Mouse (Mus musculus) kidney, embryonic 14.5 days (tissue): ENCODE data around the gene Rab11fip5. TPM values are rescaled to one million over a fixed set of nuclear protein-coding genes. Genes with fewer than 3 reads are reported as not detected.
A peak's percentile ranks its signal among the peaks of the same experiment; 100 is the strongest.

Experiments used
- ATAC-seq: fragments of 200-750 bp; cut with Nextera tagmentation; 2 replicates; pipeline ENCODE4 v1.8.0; 2017; ENCODE audit warnings: moderate number of reproducible peaks, mild to moderate bottlenecking, moderate TSS enrichment, moderate library complexity; ENCODE audit not compliant: low FRiP score, low TSS enrichment
- H3K27ac ChIP-seq: fragments of 300-500 bp; sonication (generic); 2 replicates; pipeline ENCODE4 v1.5.1; 2014; ENCODE audit warnings: low read depth, mild to moderate bottlenecking, low read length, moderate library complexity, mixed read lengths
- H3K27me3 ChIP-seq: fragments of 300-500 bp; sonication (generic); 2 replicates; pipeline ENCODE4 v1.6.1; 2014; ENCODE audit warnings: mild to moderate bottlenecking, low read length; ENCODE audit not compliant: control insufficient read depth, insufficient read depth
- H3K36me3 ChIP-seq: fragments of 300-500 bp; sonication (generic); 2 replicates; pipeline ENCODE4 v1.6.1; 2014; ENCODE audit warnings: low read length, mixed read lengths; ENCODE audit not compliant: control insufficient read depth, insufficient read depth
- H3K4me1 ChIP-seq: fragments of 300-500 bp; sonication (generic); 2 replicates; pipeline ENCODE4 v1.6.1; 2014; ENCODE audit warnings: low read length, mixed read lengths; ENCODE audit not compliant: control insufficient read depth, insufficient read depth
- H3K4me2 ChIP-seq: fragments of 300-500 bp; sonication (generic); replicated peaks from 2 replicates; pipeline ENCODE4 v1.6.1; 2014; ENCODE audit warnings: low read depth, mild to moderate bottlenecking, low read length
- H3K4me3 ChIP-seq: fragments of 300-500 bp; sonication (generic); 2 replicates; pipeline ENCODE4 v1.5.1; 2014; ENCODE audit warnings: mild to moderate bottlenecking, low read length
- H3K9ac ChIP-seq: fragments of 300-500 bp; sonication (generic); 2 replicates; pipeline ENCODE4 v1.6.1; 2014; ENCODE audit warnings: low read depth, mild to moderate bottlenecking, low read length, moderate library complexity
- H3K9me3 ChIP-seq: fragments of 300-500 bp; sonication (generic); 2 replicates; pipeline ENCODE4 v1.6.1; 2016; ENCODE audit warnings: low read length; ENCODE audit not compliant: control insufficient read depth
- WGBS: fragments of 180-500 bp; shearing (Covaris S2); extraction: QIAGEN DNeasy Blood & Tissue Kit; methylation state at CpG from one replicate; pipeline ENCODE4 v1.1.7; 2014; 5-methylcytosine and 5-hydroxymethylcytosine counted together
- polyA plus RNA-seq: library from polyadenylated mRNA; unstranded; fragments of >200 nt; fragmentation: Nextera tagmentation; extraction: Ambion mirVana; gene quantifications from 2 replicates; pipeline ENCODE4 v1.2.1, GENCODE M21; 2014

The Rab11fip5 gene
- polyA plus RNA-seq, 1 experiment from 2014 or later = 9.0 TPM

DNA sequence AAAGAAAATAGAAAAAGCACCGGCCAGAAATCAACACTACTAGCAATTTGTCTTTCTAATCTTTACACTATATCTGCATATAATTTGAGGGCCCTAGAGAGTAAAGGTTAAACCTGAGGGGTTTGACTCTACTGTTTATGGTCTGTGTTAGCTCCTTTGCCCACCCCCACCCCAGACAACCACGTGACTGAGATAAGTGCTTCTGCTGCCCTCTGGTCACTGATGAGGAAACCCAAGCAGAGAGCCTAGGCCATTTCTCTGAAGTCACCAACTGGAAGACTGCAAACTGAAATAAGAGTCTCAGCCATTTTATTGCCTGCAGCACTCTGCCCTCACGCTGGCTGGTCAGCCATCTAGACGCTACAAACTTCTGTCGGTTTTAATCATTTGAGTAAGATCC is 3.4 kb upstream of the Rab11fip5 start:
- Histone ChIP-seq H3K36me3 (no peaks in the 10 kb centered on the region), H3K4me2 (no peak overlapping the region), H3K9ac (no peak overlapping the region), H3K4me3 (no peak overlapping the region), H3K27me3 (no peaks in the 10 kb centered on the region; the same call in 1 of the 2 replicates), H3K9me3 (no peaks in the 10 kb centered on the region), H3K27ac (peak overlapping the region; percentile 47; the same call in 1 of the 2 replicates), H3K4me1 (peaks cover 18% of the 10 kb centered on the region)
- ATAC-seq = no peak
- 27% methylated on average over 5 of the region's 5 CpGs for WGBS

DNA sequence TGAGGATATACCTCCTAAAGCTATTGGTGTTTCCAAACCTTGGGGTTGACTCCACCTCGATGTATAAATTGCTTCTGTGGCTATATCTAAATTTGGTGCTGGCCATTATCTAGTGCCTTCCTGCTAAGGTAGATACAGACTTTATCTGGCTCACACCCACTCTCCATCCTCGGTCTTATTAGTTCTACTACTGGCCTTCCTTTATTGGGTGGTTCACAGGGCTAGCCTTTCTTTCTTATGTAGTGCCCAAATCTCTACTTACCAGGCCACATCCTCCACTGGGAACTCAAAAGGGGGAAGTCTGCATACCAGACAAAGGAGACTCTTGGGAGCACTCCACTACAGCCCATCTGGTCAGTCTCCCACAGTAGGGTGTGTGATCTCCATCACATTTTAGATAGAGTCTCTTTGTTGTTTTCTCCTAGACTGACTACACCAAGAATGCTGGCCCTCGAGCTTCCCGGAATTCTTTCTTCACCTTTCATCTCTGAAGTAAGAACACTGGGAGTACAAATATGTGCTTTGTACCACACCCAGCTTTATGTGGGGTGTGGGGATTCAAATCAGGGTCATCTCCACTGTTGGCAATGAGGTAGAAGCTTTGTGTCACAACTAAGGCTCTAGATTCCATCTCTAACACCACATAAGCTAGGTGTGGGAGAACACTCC is 2.8 kb upstream of the Rab11fip5 start:
- no peaks in the 10 kb centered on the region for H3K36me3 ChIP-seq

DNA sequence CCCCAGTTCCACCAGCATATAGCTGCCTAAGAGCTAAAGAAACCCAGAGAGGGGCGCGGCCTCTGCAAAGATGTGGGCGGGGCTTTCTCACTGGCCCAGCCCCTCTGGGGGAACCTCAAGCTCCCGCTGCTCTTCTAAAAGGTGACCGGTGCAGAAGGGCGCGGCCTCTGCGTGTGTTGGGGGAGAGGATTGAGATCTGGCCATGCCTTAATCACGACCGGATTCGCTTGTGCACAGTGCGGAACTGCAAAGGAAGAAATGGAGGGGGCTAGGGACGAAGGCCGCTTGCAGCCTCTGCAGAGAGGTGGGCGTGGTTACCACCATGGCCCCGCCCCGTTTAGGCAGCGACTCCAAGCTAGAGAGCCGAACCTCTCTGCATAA is 290 bp upstream of the Rab11fip5 start:
- Histone ChIP-seq H3K27me3 (no peaks in the 10 kb centered on the region; the same call in 1 of the 2 replicates), H3K27ac (peak overlapping the region; percentile 8; the same call in 1 of the 2 replicates), H3K9ac (peak overlapping the region; percentile 42; the same call in 1 of the 2 replicates), H3K4me3 (peak overlapping the region; percentile 82), H3K9me3 (no peaks in the 10 kb centered on the region), H3K4me2 (peak overlapping the region; percentile 90), H3K36me3 (no peaks in the 10 kb centered on the region), H3K4me1 (peaks cover 30% of the 10 kb centered on the region)
- 0% methylated on average over 19 of the region's 19 CpGs for WGBS
- ATAC-seq = peak; percentile 95

More for the DNA sequence above, 2.8 kb upstream of the Rab11fip5 start:
- no peak overlapping the region for H3K9ac ChIP-seq
- no peak overlapping the region for H3K4me2 ChIP-seq
- H3K27ac ChIP-seq = no peak overlapping the region
- no peak overlapping the region for H3K4me3 ChIP-seq
- no peaks in the 10 kb centered on the region for H3K9me3 ChIP-seq
- no peak for ATAC-seq
- H3K27me3 ChIP-seq = no peaks in the 10 kb centered on the region; the same call in 1 of the 2 replicates
- 72% methylated on average over 4 of the region's 4 CpGs for WGBS
- H3K4me1 ChIP-seq = peaks cover 24% of the 10 kb centered on the region

DNA sequence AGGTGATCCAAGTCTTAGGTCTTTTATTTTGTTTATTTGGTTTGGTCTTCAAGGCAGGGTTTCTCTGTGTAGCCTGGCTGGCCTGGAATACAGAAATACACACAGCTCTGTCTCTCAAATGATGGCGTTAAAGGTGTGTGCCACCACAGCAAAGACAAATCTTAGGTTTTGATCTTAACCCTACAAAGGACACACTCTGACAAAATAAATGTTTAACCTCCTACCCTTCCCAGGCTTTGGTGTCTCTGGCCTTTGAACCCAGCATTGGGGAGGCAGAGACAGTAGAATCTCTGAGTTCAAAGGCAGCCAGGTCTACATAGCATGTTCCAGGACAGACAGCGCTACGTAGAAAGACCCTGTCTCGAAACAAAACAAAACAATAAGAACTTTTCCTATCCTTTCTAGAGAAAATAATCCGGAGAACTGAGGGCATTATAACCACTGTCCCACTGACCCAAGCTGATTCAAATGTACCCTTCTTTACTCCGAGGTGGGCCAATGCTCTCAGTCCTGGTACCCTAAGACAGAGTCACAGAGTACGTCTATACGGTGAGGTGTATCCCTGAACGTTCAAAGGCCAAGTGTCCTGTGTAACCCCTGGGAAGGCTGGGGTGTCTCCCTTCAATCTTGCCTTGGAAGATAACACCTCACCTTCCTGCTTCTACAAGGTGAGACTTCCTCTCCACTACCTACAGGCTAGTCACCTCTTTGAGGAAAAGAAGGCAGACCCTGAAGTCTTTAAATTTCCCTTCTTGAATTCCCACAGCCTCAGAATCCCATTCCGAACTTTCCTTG is 1.2 kb downstream of the Rab11fip5 start:
- Histone ChIP-seq H3K4me2 (peak overlapping the region; percentile 90), H3K27ac (no peak overlapping the region), H3K4me1 (peaks cover 27% of the 10 kb centered on the region), H3K9me3 (no peaks in the 10 kb centered on the region), H3K36me3 (no peaks in the 10 kb centered on the region), H3K4me3 (peak overlapping the region; percentile 82), H3K9ac (peak overlapping the region; percentile 79), H3K27me3 (no peaks in the 10 kb centered on the region; the same call in 1 of the 2 replicates)
- WGBS = 86% methylated on average over 10 of the region's 10 CpGs
- ATAC-seq = no peak

DNA sequence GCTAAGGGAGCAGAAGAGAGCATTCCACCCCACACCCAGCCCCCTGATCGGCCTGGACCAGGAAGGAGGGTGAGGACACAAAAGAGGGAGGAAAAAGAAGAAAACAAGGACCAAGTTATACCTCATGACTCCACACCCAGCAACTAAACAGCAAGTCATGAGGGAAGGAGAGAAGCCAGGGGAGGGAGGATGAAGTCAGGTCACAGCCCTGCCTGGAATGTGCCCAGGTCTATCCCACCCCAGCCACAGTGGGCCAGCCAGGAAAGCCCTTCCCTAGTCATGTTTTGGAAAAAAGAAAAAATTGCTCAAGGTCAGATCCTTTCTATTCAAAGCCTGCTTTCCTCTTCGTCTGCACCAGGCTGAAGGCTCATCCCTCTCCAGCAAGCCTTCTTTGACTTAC is 1.9 kb downstream of the Rab11fip5 start:
- ATAC-seq = no peak
- Histone ChIP-seq H3K9ac (no peak overlapping the region), H3K36me3 (no peaks in the 10 kb centered on the region), H3K9me3 (no peaks in the 10 kb centered on the region), H3K4me2 (peak overlapping the region; percentile 90; the same call in 1 of the 2 replicates), H3K4me3 (no peak overlapping the region), H3K27me3 (no peaks in the 10 kb centered on the region; the same call in 1 of the 2 replicates), H3K27ac (no peak overlapping the region), H3K4me1 (peaks cover 26% of the 10 kb centered on the region)
- 85% methylated on average over 2 of the region's 2 CpGs for WGBS

DNA sequence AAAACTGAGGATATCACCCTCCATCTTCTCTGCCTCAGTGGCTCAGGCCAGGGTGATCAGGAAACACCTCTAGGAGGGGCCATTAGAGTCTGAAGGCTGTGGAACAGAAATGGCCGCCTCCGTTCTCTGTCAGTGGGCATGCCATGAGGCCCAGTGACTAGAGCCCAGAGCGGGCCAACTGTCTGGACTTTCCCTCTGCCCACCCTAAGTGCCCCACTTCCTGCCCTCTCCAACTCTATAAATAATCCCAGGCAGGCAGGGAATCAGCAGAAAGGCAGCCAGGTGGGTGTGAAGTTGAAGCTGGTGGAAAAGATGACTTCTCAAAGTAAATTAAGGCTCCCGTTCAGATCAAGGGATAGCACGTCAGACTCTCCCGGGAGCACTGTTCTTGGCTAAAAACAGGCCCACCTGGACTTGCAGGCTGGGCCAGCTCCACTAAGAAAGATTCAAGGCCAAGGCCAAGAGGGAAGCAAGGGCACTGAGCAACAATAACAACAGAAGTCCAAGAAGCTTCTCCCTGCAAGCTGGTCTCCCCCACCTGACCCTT is 2.5 kb downstream of the Rab11fip5 start:
- no peaks in the 10 kb centered on the region for H3K9me3 ChIP-seq
- no peak for ATAC-seq
- peaks cover 26% of the 10 kb centered on the region for H3K4me1 ChIP-seq
- no peak overlapping the region for H3K27ac ChIP-seq
- 68% methylated on average over 6 of the region's 6 CpGs for WGBS
- no peak overlapping the region for H3K9ac ChIP-seq
- H3K4me3 ChIP-seq = no peak overlapping the region
- H3K27me3 ChIP-seq = no peaks in the 10 kb centered on the region; the same call in 1 of the 2 replicates
- no peak overlapping the region for H3K4me2 ChIP-seq
- no peaks in the 10 kb centered on the region for H3K36me3 ChIP-seq

DNA sequence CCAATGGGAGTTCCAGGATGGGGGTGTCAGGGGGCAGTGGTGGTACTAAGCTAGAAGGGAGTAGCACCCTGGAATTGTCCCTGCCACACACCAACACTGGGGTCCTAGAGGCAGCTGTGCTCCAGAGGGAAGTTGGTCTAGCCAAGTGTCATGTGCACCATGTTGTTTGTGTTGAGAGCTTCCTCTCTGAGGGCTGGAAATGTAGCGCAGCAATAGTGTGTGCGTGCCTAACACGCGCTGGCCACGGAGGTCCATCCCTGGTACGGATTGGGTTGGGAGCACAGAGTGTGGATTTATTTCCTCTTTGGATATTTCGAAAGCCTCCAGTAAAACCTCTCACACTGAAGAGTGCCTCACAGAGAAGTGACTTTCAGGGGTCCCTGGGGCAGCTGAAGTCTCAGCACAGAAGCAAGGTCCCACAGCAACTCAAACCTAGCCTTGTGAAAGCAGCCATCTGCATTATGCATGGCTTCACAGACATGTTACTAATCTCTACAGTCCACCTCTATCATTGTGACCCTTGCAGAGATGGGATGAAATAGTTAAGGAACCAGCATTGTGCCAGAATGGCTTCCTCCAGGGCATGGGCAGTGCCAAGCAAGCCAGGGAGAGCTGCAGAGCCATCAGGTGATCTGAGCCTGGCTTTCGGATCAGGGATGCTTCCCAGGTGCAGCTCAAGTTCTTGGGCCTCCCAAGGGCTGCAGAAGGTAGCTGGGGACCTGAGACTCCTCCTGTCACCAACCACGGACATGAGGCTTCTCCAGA is 3.6 kb downstream of the Rab11fip5 start:
- H3K4me1 ChIP-seq = peaks cover 29% of the 10 kb centered on the region
- no peaks in the 10 kb centered on the region for H3K9me3 ChIP-seq
- H3K36me3 ChIP-seq = no peaks in the 10 kb centered on the region
- H3K27ac ChIP-seq = no peak overlapping the region
- H3K4me3 ChIP-seq = no peak overlapping the region
- H3K27me3 ChIP-seq = no peaks in the 10 kb centered on the region; the same call in 1 of the 2 replicates
- H3K4me2 ChIP-seq = no peak overlapping the region
- ATAC-seq = no peak
- no peak overlapping the region for H3K9ac ChIP-seq
- WGBS = 96% methylated on average over 9 of the region's 9 CpGs

DNA sequence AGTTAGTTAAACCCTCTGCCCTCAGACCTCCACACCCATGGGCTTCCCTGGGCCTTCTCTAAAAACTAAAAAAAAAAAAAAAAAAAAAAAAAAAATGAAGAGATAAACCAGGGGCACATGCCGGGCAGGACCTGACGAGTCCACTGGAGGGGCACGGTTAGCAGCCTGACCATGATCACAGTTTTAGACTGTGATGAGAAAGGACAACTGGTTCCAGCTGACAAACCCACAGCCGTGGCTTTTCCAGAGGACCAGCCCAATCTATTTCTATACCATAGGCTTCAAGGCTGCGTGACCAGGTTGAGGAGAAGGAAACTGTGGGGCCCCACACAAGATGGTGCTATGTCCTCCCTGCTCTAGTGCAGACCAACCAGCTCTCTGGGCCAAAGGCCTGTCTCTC is 4.4 kb downstream of the Rab11fip5 start:
- Histone ChIP-seq H3K9me3 (no peaks in the 10 kb centered on the region), H3K27me3 (no peaks in the 10 kb centered on the region; the same call in 1 of the 2 replicates), H3K9ac (no peak overlapping the region), H3K4me2 (no peak overlapping the region), H3K4me1 (peaks cover 29% of the 10 kb centered on the region), H3K27ac (no peak overlapping the region), H3K4me3 (no peak overlapping the region), H3K36me3 (no peaks in the 10 kb centered on the region)
- 86% methylated on average over 5 of the region's 5 CpGs for WGBS
- ATAC-seq = no peak
